Mouse (Mus musculus) neural tube, embryonic 10.5 days (tissue): ENCODE results near the gene Gm17482.
"Not testable (repeated sequence)": the region's sequence is repeated elsewhere in the genome, so short reads cannot be mapped to it uniquely, and the experiment has no call there.

Source experiments
- DNase-seq: peaks from one replicate; pipeline ENCODE4 v3.0.0-alpha.2; 2017; ENCODE audit warnings: low spot score; ENCODE audit errors: extremely low spot score

Gene Gm17482

GRCm38 (mm10) chr6:115227043-115227442 lies at the start of gene Gm17482:
TSS of gene Gm17482 (plus strand) at chr6:115227343.
- DNase-seq: no peak

- peak; percentile 32 for DNase-seq
These were observed 48.3 kb upstream of the Gm17482 start for GRCm38 (mm10) chr6:115178826-115179225.

- no peak for DNase-seq
These were observed 46.0 kb upstream of the Gm17482 start for GRCm38 (mm10) chr6:115181094-115181493.

GRCm38 (mm10) chr6:115191111-115191510 lies 36.0 kb upstream of the Gm17482 start:
- DNase-seq: no peak

- DNase-seq: no peak
These were observed 26.4 kb upstream of the Gm17482 start for GRCm38 (mm10) chr6:115200753-115201152.

GRCm38 (mm10) chr6:115203029-115203428 lies 24.1 kb upstream of the Gm17482 start:
- no peak for DNase-seq

- DNase-seq: no peak
These were observed 17.0 kb upstream of the Gm17482 start for GRCm38 (mm10) chr6:115210187-115210586.

GRCm38 (mm10) chr6:115210820-115211219 lies 16.3 kb upstream of the Gm17482 start:
- no peak for DNase-seq

GRCm38 (mm10) chr6:115212132-115212903 lies 14.8 kb upstream of the Gm17482 start:
- no peak for DNase-seq

GRCm38 (mm10) chr6:115213129-115213528 lies 14.0 kb upstream of the Gm17482 start:
- no peak for DNase-seq

GRCm38 (mm10) chr6:115221215-115221641 lies 5.9 kb upstream of the Gm17482 start:
- DNase-seq: no peak

- DNase-seq: no peak
These were observed 1.6 kb upstream of the Gm17482 start for GRCm38 (mm10) chr6:115225519-115225918.

- DNase-seq: peak; percentile 73
These were observed 386 bp downstream of the Gm17482 start for GRCm38 (mm10) chr6:115227529-115227928.

- no peak for DNase-seq
These were observed 3.4 kb downstream of the Gm17482 start for GRCm38 (mm10) chr6:115230557-115230956.

- no peak for DNase-seq
These were observed 4.7 kb downstream of the Gm17482 start for GRCm38 (mm10) chr6:115231836-115232235.

- DNase-seq: no peak
These were observed 5.4 kb downstream of the Gm17482 start for GRCm38 (mm10) chr6:115232562-115232961.

- no peak for DNase-seq
These were observed 11.2 kb downstream of the Gm17482 start for GRCm38 (mm10) chr6:115238031-115239027.

- no peak for DNase-seq
These were observed 12.2 kb downstream of the Gm17482 start for GRCm38 (mm10) chr6:115239335-115239734.

- not testable (repeated sequence) for DNase-seq
These were observed 13.3 kb downstream of the Gm17482 start for GRCm38 (mm10) chr6:115240431-115240830.

- DNase-seq: no peak
These were observed 14.1 kb downstream of the Gm17482 start for GRCm38 (mm10) chr6:115241131-115241699.

- no peak for DNase-seq
These were observed 14.8 kb downstream of the Gm17482 start for GRCm38 (mm10) chr6:115241939-115242338.

- no peak for DNase-seq
These were observed 17.1 kb downstream of the Gm17482 start for GRCm38 (mm10) chr6:115244222-115244621.
